Mouse (Mus musculus): ENCODE data around the gene Frmd4a. TPM values are rescaled to one million over a fixed set of nuclear protein-coding genes. Genes with fewer than 3 reads are reported as not detected.

Gene Frmd4a
- total RNA-seq, 2 experiments from 2014 or later, result 18.1 to 29.3 TPM

DNA sequence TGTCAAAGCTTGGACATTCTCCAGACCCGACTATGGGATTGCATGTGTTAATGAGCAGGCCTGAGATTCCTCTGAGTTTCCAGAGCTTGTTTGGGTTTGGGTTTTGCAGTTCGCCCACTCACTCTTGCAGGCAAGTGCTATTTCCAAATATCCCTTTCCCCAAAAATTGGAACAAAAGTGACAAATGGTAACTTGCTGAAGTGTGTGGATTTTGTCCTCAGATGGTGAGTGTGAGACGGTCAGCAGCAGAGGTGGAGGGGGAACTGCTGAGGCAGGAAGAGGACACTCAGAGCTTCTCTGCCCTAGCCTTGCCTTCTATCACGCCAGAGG is 309.5 kb downstream of the Frmd4a start:
- no peak for ATAC-seq (replicated peaks; ENCODE audit: poor library complexity)

DNA sequence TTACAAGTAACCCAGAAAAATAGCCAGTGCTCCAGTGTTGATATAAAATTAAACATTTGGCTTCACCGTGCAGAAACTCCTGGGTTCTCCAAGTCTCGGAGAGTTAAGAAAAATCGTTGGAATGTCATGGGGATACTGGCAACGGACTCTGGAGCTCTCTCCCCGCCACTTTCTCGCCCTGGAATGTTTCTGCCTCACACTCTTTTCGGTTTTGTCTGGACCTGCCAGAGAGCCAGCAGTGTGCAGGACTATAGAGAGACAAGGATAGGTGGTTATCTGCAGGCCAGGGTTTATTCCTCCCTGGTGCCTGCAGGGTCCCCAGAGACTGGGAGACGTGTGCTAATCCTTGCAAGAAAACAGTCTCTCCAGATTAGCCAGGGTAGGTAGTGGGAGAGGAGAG is 314.9 kb downstream of the Frmd4a start:
- no peak for ATAC-seq (replicated peaks; ENCODE audit: poor library complexity)

DNA sequence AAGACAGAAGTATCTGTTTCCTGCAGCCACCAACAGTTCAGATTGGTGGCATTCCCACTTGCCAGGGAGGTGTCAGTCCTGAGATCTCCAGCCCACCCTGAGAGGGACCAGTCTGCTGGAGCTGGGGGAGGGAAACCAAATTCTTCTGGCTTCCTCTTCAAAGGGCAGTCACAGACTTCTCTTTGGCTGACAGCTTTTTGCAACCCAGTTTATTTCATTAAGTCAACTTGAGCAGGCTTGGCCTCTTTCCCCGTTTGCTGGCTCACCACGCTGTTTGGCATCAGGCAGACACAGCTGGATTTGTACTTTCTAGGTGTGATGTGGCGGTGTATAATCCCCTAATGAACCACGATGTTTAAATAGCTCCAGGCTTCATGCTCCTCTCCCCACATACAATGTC is 316.7 kb downstream of the Frmd4a start:
- no peak for ATAC-seq (replicated peaks; ENCODE audit: poor library complexity)

DNA sequence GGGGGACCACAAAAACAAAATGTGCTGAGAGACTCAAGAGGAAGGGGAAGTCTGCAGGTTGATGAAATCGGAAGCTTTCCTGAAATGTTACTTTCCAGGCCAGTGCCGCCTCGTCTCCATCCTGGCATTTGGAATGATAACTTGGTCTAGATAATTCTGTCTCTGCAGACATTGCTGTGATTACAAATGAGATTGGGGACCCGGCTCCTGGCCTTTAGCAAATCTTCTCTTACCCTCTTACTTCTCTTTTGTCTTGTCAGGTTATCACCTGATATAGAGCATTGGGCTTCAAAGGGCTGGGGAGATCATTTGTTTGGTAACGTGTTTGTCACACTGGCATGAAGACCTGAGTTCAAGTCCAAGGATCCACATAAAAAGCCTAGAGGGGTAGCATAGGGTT is 317.4 kb downstream of the Frmd4a start:
- no peak for ATAC-seq (replicated peaks; ENCODE audit: poor library complexity)

DNA sequence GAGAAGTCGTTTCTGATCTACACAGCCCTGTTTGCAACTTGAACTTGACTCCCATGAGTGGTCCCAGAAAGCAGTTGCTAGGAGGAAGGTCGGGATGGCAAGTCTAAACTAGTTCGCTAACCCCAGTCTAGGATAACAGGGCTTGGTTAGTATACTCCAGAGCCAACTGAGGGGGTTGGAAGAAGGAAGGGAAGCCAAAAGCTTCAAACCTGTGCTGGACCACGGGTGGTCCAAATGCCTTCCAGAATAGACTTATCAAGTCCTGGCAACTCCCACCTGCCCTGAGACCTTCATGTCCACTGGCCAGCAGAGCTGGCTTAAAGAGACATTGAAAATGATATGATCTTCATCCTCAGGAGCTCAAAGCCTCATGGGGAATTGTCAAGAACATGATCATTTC is 318.4 kb downstream of the Frmd4a start:
- no peak for ATAC-seq (replicated peaks; ENCODE audit: poor library complexity)

DNA sequence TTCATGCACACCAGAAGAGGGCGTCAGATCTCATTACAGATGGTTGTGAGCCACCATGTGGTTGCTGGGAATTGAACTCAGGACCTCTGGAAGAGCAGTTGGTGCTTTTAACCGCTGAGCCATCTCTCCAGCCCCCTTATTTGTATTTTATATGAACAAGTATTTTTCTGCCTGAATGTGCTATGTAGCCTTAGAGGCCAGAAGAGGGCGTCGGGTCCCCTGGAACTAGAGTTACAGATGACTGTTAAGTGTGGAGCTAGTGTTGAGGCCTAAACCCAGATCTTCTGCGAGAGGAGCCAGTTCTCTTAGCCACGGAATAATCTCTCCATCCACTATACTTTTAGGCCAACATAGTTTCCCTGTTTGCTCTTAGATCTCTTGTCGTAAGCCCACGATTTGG is 320.8 kb downstream of the Frmd4a start:
- 0 out of 2 replicates have a peak, but pooled peaks have one; percentile 37 for ATAC-seq (replicated peaks; ENCODE audit: poor library complexity)

DNA sequence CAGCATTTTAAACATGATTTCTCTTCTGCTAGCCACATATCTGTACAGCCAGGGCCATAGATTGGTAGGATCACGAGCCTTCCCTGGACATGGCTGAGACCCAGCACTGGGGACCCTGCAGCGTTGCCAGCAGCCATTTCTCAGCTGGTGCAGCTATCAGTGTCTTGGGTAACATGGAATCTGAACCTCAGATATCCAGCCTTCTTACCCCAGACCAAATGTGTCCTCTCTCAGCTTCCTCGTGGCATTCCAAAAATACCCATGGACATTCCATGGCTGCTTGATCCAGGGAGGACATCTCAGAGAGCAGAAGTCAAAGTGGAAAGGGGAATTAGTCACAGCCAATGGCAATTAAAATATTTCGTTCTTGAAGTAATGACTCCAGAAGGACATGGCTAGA is 321.6 kb downstream of the Frmd4a start:
- no peak for ATAC-seq (replicated peaks; ENCODE audit: poor library complexity)

DNA sequence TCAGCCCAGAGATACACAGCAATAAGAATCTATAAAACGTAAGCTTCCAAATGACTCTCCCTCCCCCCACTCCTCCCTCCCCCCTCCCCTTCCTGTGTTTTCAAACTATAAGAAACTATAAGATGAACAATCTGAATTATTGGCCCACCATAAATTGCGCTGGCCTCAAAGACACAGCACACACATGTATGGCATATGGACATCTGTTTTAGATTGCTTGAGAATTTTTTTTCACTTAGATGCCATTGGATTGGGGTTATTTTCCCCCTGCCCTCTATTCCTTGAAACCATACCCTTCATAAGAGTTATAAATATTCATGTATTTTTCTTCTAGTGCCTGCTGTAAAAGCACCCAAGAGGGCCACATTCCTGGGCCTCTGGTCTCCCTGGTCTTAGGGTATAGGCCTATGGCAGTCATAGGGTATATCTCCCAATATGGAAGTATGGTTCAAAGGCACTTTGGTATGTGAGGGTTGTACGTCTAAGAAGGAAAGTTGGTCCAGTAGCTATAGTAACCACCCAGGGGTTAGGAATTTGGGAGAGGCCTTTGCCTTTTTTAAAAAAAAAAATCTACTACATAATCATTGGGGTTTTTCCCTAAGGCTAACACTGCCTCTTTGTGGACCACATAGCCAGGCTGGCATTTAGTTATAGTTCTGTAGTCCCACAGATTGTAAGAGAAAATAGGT is 322.2 kb downstream of the Frmd4a start:
- no peak for ATAC-seq (replicated peaks; ENCODE audit: poor library complexity)

DNA sequence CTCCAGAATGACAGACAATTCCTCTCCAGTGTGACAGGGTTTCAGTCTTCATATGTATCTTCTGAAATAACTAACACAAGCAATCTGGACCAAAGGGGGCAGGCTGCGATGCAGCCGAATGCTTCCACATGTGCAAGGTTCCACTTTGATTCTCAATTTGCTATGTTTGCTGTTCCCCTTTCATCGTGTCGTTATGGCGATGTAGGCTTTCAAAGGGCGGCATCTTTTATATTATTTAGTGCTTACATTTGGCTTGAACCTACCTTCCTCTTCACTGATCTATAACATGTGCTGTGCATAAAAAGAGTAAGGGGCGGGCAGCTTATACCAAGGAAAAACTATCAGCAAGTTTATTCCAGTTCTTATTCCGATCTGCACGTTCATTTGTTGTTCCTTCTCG is 322.9 kb downstream of the Frmd4a start:
- ATAC-seq (replicated peaks; ENCODE audit: poor library complexity), result no peak

DNA sequence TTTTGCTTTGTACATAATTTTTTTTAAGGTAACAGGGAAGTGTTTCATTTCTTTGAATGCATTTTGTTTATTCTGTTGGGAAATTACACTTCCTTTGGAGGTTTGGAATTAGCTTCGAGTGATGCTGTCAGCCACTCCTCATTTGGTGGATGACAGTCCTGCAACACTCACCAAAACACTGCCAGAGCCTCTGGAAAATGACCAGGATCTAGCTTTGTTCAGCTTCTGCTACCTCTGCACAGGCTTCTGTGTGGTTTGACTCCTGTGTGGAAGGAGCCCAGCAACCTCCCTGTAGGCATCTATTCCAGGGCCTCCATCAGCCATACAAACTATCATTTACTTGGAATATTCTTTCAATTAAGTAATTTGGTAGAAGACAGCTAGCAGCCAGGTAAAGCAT is 323.6 kb downstream of the Frmd4a start:
- ATAC-seq (replicated peaks; ENCODE audit: poor library complexity), result no peak

DNA sequence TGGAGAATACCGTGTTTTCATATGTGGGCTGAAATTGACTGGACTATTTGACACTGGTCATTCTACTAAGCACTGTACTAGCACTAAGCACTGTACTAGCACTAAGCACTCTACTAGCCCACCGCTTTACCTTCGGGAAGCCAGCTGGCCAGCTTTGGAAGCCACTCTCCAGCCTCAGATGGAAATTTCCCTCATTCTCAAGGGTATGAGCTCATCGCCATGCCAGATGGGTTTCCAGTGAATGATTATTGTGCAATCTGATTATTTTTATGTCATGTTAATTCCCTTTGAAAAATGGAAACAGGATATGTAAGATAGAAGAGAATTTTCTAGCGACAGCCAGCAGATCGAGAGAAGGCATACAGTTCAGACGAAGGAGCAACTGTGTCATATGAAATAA is 324.5 kb downstream of the Frmd4a start:
- ATAC-seq (replicated peaks; ENCODE audit: poor library complexity), result no peak

DNA sequence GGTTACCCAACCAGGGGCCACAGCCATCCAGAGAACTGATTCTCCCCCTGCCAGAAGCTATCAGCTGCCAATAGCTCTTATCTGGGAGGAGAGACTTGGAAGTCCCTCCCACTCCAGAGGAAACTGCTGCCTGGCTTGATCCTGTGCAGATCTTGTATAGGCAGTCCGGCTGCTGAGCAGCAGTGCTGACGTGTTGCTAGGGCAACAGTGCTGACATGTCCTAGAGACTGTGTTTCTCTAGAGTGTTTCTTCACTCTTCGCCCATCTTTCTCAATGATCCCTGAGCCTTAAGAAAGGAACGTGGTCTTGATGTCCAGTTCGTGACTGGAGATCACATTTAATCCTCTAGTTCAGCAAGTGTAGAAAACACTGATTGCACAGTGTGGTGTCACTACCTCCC is 326.9 kb downstream of the Frmd4a start:
- ATAC-seq (replicated peaks; ENCODE audit: poor library complexity), result no peak

DNA sequence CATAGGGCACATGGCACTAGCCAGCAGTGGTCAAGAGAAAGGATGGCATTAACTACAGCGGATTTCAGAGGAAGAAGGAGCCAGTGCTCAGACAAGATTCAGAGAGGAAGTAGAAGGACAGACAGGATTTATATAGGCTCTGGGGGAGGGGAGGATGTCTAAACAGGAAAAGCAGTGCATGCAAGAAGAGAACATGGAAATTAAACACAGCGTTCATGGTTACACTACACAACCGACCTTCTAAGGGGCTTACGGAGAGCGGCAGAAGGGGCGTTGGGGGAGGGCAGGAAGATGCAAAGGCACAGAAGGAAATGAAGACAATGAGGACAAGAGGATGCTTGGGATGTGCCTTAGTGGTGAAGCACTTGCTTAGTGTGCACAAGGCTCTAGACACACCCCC is 328.7 kb downstream of the Frmd4a start:
- peak; percentile 34 for ATAC-seq (replicated peaks; ENCODE audit: poor library complexity)

DNA sequence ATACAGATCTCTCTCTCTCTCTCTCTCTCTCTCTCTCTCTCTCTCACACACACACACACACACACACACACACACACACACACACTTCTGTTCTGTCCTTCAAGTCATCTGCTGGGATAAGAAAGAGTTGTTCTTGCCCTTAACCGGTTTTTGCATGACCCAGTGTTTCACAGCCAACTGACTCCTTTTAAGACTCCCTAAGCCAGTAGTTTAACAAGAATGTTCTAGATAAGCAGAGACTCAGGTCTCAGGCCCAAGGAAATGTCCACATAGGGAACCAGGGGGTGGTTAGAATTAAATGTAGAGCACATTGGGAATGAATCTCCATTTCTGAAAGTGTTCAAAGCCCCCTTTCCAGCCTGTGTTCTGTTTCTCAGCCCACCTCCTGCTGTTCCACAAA is 329.4 kb downstream of the Frmd4a start:
- ATAC-seq (replicated peaks; ENCODE audit: poor library complexity), result no peak

DNA sequence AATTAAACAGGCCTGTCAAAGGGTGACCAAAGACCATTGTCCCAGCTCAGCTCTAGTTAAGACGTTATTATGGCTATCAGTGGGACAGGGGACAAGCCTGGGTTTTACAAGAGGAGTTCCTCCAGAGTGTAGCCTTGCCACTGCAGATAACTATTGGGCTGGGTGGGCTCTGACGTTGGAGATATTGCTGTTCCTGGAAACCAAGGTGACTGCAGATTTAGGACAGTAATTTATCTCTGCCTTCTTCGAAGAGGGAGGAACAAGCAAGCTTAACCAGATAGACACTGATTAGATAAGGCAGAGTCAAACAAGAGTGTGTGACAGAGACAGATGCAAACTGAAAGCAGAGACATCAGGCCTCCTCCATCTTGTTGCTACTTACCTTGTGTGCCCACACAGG is 330.3 kb downstream of the Frmd4a start:
- ATAC-seq (replicated peaks; ENCODE audit: poor library complexity), result peak; percentile 77

DNA sequence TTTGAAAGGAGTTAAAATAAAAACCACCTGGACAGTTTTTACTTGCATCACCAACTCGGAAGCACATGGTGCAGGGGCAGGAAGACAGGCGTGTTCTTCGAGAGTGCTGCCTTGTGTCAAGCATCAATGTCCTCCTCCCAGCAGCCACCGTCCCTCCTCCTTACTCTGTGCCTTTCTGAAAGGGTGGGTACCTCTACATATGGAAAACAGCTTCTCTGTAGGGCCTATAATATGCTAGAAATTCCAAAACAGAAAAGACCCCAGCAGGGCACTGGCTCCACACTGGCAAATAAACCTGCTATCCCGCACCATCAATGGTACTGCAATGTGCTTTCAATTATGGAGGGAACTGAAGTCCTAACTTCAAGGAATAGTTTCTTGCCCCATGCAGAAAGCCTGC is 331.0 kb downstream of the Frmd4a start:
- no peak for ATAC-seq (replicated peaks; ENCODE audit: poor library complexity)

DNA sequence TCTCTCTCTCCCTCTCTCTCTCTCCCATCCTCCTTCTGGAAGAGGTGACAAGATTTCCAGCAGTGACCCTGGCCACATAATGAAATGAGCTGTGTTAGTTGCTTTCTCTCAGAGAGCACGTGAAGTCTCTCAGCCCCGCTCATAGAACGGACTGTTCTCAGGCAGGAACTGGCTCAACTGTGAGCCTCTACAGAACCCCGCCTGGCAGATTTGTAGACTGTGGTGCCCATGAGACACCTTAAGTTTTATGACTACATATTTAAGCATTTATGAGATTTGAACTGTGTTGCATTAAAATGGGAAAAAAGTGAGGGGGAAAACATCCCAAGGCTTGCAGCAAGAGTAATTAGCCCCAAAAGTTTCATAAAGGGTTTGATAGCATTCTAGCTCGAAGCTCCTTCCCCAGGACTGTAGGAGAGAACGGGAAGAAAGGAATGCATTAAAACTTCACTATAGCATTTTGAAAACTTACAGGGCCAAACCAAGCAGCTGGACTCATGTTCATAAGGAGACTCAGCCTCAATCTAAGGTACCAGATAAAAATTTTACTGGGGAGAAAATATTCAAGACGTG is 339.4 kb downstream of the Frmd4a start:
- no peak for ATAC-seq (replicated peaks; ENCODE audit: poor library complexity)

DNA sequence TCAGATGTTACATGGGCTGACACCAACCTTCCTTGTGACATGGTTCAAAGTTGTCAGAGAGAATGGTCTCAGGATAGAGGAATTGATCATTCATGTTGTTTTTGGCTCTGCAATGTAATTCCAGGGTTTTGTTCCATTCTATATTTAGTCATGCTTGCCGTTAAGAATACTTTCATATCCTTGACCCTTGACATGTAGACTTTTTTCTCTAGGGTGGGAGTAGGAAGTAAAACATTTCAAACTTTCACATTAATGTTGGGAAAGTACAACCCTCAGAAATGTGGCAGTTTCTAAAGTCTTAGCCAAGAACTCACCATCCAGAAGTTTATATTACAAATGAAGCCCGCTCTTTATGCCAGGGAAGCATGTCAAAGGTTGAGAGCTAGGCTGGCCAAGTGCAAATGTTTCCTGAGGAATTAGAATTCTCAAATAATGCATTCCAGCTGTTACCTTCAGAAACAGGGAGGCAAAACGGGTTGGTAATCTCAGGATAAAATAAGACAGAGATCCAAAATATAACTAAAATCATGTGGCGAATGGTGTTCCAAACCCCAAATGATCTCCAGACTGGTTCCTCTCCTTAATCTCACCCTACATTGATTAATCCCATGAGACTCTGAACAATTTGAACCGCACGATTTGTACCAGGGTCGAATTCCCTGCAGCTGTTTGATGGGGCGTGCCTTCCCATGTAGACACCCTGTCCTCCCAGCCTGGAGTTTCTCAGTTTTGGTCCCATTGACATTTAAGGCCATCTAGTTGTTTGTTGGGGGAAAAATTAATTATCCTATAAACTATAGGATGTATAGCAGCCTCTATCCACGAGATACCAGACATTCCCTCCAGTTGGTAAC is 344.7 kb downstream of the Frmd4a start:
- no peak for ATAC-seq (replicated peaks; ENCODE audit: poor library complexity)

DNA sequence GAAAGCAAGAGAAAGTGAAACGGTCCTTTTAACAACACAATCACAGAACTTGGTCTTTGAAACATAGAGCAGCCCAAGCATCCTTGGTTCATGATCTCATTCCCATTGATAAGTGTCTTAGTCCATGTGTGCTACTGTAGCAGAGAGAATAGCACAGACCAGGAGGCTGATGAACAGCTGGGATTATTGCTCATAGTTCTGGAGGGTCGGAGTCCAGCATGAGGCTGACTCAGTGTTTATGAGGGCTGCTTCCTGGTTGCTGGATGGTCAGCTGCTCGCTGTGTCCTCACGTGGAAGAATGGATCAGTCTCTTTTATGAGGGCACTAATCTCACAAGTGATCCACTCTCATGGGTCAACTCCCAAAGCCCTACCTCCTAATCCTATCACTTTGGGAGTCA is 347.4 kb downstream of the Frmd4a start:
- ATAC-seq (replicated peaks; ENCODE audit: poor library complexity), result no peak

DNA sequence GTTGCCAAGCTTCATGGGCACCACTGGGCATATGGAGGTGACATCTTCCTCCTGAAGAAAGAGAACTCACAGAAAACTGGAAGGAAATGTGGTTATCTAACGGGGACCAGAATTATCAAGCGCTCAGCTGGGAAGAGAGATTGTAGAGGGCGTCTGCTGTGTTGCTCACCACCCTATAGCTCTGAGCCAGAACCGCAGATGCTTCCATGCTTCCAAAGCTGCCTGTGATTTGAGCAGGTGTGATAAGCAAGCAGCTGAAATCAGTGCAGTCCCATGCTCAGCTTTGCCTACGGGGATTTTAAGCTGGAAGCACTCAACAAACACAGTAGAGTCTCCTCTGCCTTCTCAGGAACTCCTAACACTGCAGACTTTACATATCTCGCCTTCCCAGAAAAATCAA is 351.0 kb downstream of the Frmd4a start:
- ATAC-seq (replicated peaks; ENCODE audit: poor library complexity), result no peak

DNA sequence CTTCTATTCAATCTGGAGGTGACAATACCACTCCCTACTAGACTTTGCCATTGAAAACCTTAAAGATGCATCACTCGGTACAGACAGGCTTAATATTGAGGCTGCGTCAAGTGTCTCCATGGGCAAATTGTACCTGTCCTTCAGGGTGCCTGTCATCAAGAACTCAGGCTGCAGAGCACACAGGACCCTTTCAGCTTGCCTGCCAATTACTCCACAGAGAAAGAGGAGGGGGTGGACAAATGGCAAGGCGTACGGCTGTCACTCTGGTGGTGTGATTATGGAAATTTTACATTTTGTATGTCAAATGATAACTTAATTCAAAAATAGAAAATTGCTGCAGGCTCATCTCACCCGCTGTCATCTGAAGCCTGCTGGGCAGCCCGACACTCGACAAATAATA is 353.0 kb downstream of the Frmd4a start:
- no peak for ATAC-seq (replicated peaks; ENCODE audit: poor library complexity)

DNA sequence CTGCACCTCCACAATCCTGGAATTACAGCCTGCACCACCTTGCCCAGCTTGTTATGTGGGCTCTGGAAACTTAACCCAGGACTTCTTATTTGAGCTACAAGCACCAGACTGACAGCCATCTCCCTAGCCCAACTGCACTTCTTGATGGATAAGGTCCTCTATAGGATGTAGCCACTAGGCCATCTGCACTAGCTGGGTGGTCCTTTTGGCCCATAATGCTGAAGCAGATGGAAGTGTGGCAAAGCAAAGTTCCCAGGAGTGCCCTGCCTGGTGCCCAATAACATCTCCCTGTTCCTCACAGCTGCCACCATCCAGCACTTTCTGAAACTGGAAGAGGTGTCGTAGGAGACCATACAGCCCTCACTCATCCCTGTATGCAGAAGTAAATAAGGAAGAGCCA is 353.8 kb downstream of the Frmd4a start:
- ATAC-seq (replicated peaks; ENCODE audit: poor library complexity), result no peak

Measured in megakaryocyte progenitor cell, adult 5-6 weeks (primary cell).